Mouse (Mus musculus) megakaryocyte-erythroid progenitor cell, adult 5 weeks (primary cell): Measurements from ENCODE around the gene Psmd6. TPM values are rescaled to one million over a fixed set of nuclear protein-coding genes. Genes with fewer than 3 reads are reported as not detected.

Source experiments
- polyA plus RNA-seq: library from polyadenylated mRNA; stranded (reverse); fragments of >175 nt; gene quantifications from 2 replicates; pipeline ENCODE4 v1.2.3, GENCODE M21; 2012

Gene Psmd6
- polyA plus RNA-seq, result 64.9 and 72.2 TPM in 2 replicates

DNA sequence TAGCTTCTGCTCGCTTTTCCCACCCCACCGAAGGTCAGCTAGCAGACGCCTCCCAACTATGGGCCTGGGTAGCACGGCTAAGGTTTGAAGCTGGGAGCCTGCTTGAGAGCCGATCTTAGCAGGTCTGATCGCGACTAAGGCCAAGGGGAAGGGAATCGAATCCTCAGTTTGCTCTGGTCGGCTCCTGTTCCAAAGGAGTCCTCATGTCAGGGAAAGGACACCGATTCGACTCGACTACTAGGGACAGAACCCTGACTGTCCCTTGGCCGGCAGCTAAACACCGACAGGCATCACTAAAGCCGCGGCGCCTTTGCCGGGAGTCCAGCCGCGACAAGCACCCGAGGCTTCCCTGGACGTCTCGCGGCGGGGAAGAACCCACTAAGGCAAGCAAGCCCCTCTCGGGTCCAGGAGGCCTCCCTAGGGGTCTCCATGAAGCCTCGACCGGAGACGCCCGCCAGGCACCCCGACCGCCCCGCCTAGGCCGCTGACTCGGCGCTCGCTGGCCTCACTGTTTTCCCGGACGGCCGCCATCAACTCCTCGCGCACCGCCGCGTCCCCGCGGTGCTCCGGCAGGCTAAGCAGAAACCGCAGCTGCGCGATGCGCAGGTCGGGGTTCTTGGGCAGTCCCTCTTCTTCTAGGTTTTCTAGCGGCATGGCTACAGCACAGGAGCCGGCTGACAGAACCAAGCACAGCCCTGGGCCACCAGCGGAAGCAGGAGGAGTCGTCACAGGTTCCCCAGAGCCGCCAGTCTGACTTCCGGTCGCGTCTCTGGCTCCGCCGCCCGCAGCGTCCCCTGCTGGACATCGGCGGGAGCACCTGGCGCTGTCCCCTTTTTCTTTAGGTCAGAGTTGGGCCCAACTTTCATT is at the start of gene Psmd6:
Psmd6 (minus strand) TSS at position 755 of the 867 bp plus-strand sequence.

Other genes starting within 250 kb of the Psmd6 start
- not detected in 2 replicates for gene Gm281, start 206.5 kb downstream of the Psmd6 start, polyA plus RNA-seq
- gene Atxn7, start 159.5 kb downstream of the Psmd6 start, polyA plus RNA-seq, result 19.2 and 23.4 TPM in 2 replicates
- gene Thoc7, start 159.1 kb downstream of the Psmd6 start, polyA plus RNA-seq, result 8.3 and 16.3 TPM in 2 replicates
- not detected in 2 replicates for gene Olfr720, start 65.9 kb upstream of the Psmd6 start, polyA plus RNA-seq
- gene Olfr31, start 201.8 kb upstream of the Psmd6 start, polyA plus RNA-seq, result 0.01 TPM in 1 of 2 replicates, not detected in the other
- gene Il3ra, start 225.3 kb upstream of the Psmd6 start, polyA plus RNA-seq, result 298 and 386 TPM in 2 replicates